Mouse (Mus musculus): ENCODE measurements around the gene Rasa2. TPM values are rescaled to one million over a fixed set of nuclear protein-coding genes. Genes with fewer than 3 reads are reported as not detected.

Rasa2 gene
- total and polyA plus RNA-seq, 3 experiments: 9.7 to 9.8 (median 9.8) TPM

DNA sequence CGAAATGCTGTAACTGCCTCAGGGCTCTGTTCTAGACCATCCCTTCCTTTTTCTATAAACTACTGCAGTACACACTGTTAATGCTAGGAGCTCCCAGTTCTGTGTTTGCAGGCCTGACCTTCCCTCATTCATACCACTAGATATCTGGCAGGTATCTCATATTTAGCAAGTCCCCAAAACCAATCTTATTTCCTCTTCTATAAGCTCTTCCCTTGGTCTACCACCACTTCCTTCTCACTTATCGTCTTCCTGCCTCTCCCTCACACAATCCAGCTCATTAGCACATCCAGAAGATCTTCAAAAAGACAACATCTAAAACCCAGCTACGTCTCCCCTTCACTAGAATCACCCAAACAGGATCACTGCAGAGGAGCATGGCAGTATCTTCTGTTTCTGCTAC lies 19.1 kb downstream of the Rasa2 start:
- H3K4me3 ChIP-seq (replicated peaks in 1 of 3; ENCODE audit: low read depth in 2 of 3, low read length in 2 of 3, poor library complexity in 1 of 3): no peak overlapping the region

DNA sequence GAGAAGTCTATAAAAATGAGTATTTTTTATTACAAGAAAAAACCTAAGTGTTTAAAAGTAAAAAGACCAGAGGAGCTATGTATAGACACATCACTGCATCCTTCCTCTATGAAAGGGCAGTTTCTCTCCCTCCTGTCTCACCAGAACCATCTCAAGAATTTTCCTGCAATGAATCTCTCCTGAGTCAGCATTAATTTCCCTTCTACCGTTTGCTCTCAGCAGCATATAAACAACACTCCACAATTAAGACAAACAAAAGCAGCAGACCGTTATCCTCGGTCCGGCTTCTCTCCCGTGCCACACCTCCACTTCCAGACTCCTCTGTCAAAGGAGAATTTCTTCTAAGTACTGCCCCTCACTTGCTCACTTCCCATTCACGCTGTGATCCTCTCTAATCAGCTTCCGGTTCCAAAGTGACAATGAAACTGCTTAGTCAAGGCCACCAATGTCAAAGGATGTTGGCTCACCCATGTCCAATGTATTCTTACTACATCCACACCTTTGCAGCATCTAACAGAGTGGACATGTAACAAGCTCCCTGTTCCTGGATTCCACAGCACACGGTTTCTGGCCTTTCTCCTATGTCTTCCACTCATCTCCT lies 19.6 kb downstream of the Rasa2 start:
- TF ChIP-seq CTCF (conservative IDR thresholded peaks at IDR 0.05 in 1 of 2, IDR thresholded peaks at IDR 0.05 in 1 of 2; ENCODE audit: low read depth in 2 of 2, low read length in 2 of 2) (no peak), MAFK (IDR thresholded peaks at IDR 0.05; ENCODE audit: insufficient replicate concordance, low read length) (peak; percentile 74; the same call in 1 of the 2 replicates)
- H3K79me2 ChIP-seq (replicated peaks; ENCODE audit: control insufficient read depth, extremely low read depth, insufficient read depth, poor library complexity, severe bottlenecking): no peaks in the 10 kb centered on the region; the same call in 1 of the 2 replicates
- H3K27me3 ChIP-seq (replicated peaks): no peaks in the 10 kb centered on the region
- peaks cover 7 to 28% of the 10 kb centered on the region in 2 experiments for H3K36me3 ChIP-seq (replicated peaks in 1 of 2; ENCODE audit: control insufficient read depth in 1 of 2, insufficient read depth in 1 of 2, low read length in 1 of 2)
- dilution Hi-C loops (cut with MboI; ENCODE audit: extremely low pct_ligation_motif_present, extremely low pct_unique_long_range_greater_than_20kb, low sequenced_read_pairs) (no loop called here), in situ Hi-C loops (cut with MboI; ENCODE audit: low pct_ligation_motif_present, low pct_unique_long_range_greater_than_20kb, low sequenced_read_pairs) (no loop called here)
- peaks cover 0 to 15% of the 10 kb centered on the region in 2 experiments; a peak in 1 of 4 replicates for H3K4me1 ChIP-seq (ENCODE audit: control insufficient read depth in 1 of 2, insufficient read depth in 2 of 2)
- H3K9me3 ChIP-seq (replicated peaks; ENCODE audit: low read length): peaks cover 13% of the 10 kb centered on the region
- no peak overlapping the region for H3K9ac ChIP-seq (ENCODE audit: insufficient read depth, low read depth)
- no peak overlapping the region for H3K4me2 ChIP-seq (ENCODE audit: insufficient read depth, low read depth, poor library complexity, severe bottlenecking)
- DNase-seq (ENCODE audit: extremely low read depth): no peak
- no peak overlapping the region for H3K4me3 ChIP-seq (replicated peaks in 1 of 3; ENCODE audit: low read depth in 2 of 3, low read length in 2 of 3, poor library complexity in 1 of 3)
- no peak overlapping the region for H3K27ac ChIP-seq (ENCODE audit: insufficient read depth, low read depth)

More for the DNA sequence above, 19.1 kb downstream of the Rasa2 start:
- no peak for DNase-seq (ENCODE audit: extremely low read depth)
- Histone ChIP-seq H3K27ac (ENCODE audit: insufficient read depth, low read depth) (no peak overlapping the region), H3K4me1 (ENCODE audit: control insufficient read depth in 1 of 2, insufficient read depth in 2 of 2) (peaks cover 0 to 15% of the 10 kb centered on the region in 2 experiments; a peak in 1 of 4 replicates), H3K4me2 (ENCODE audit: insufficient read depth, low read depth, poor library complexity, severe bottlenecking) (no peak overlapping the region), H3K9ac (ENCODE audit: insufficient read depth, low read depth) (no peak overlapping the region), H3K36me3 (replicated peaks in 1 of 2; ENCODE audit: control insufficient read depth in 1 of 2, insufficient read depth in 1 of 2, low read length in 1 of 2) (peaks cover 7 to 24% of the 10 kb centered on the region in 2 experiments), H3K27me3 (replicated peaks) (no peaks in the 10 kb centered on the region), H3K79me2 (replicated peaks; ENCODE audit: control insufficient read depth, extremely low read depth, insufficient read depth, poor library complexity, severe bottlenecking) (no peaks in the 10 kb centered on the region; the same call in 1 of the 2 replicates), H3K9me3 (replicated peaks; ENCODE audit: low read length) (peaks cover 8% of the 10 kb centered on the region)
- dilution Hi-C loops (cut with MboI; ENCODE audit: extremely low pct_ligation_motif_present, extremely low pct_unique_long_range_greater_than_20kb, low sequenced_read_pairs) (no loop called here), in situ Hi-C loops (cut with MboI; ENCODE audit: low pct_ligation_motif_present, low pct_unique_long_range_greater_than_20kb, low sequenced_read_pairs) (no loop called here)
- no peak for TF ChIP-seq ZNF384 (IDR thresholded peaks at IDR 0.05; ENCODE audit: low read depth, low read length)
- TF ChIP-seq CHD1 (IDR thresholded peaks at IDR 0.05; ENCODE audit: low read depth, low read length): no peak
- no peak for TF ChIP-seq NRF1 (IDR thresholded peaks at IDR 0.05; ENCODE audit: low read depth, low read length)
- no peak for TF ChIP-seq ELF1 (IDR thresholded peaks at IDR 0.05; ENCODE audit: low read depth, low read length)
- no peak for TF ChIP-seq HCFC1 (IDR thresholded peaks at IDR 0.05; ENCODE audit: low read depth, low read length)
- no peak for TF ChIP-seq JUND (conservative IDR thresholded peaks at IDR 0.05; ENCODE audit: low read depth, low read length)
- no peak for TF ChIP-seq EP300 (IDR thresholded peaks at IDR 0.05; ENCODE audit: low read length)
- TF ChIP-seq BHLHE40 (IDR thresholded peaks at IDR 0.05; ENCODE audit: low read depth, low read length): no peak

DNA sequence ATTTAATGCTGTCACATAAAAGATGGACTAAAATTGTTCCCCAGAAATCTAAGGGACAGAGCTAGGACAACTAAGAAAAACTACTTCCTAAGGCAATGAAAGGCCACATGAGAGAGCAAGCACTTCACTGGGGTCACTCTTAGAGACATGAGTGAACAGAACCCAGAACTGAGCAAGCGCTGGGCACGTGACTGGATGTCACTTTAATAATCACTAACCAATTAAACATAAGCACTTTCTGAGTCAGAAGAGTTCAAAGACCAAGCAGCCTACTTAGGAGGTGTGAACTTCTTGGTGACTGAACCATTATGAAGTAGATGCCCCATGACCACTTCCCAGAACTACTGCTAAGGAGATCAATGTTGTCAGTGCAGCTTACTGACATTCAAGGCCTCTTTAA lies 20.6 kb downstream of the Rasa2 start:
- no peak overlapping the region for H3K4me2 ChIP-seq (ENCODE audit: insufficient read depth, low read depth, poor library complexity, severe bottlenecking)
- peaks cover 0 to 9% of the 10 kb centered on the region in 2 experiments; a peak in 1 of 4 replicates for H3K4me1 ChIP-seq (ENCODE audit: control insufficient read depth in 1 of 2, insufficient read depth in 2 of 2)
- H3K9me3 ChIP-seq (replicated peaks; ENCODE audit: low read length): peaks cover 16% of the 10 kb centered on the region
- in situ Hi-C loops (cut with MboI; ENCODE audit: low pct_ligation_motif_present, low pct_unique_long_range_greater_than_20kb, low sequenced_read_pairs) (no loop called here), dilution Hi-C loops (cut with MboI; ENCODE audit: extremely low pct_ligation_motif_present, extremely low pct_unique_long_range_greater_than_20kb, low sequenced_read_pairs) (no loop called here)
- no peak overlapping the region for H3K27ac ChIP-seq (ENCODE audit: insufficient read depth, low read depth)
- no peaks in the 10 kb centered on the region; the same call in 1 of the 2 replicates for H3K79me2 ChIP-seq (replicated peaks; ENCODE audit: control insufficient read depth, extremely low read depth, insufficient read depth, poor library complexity, severe bottlenecking)
- H3K27me3 ChIP-seq (replicated peaks): no peaks in the 10 kb centered on the region
- H3K4me3 ChIP-seq (replicated peaks in 1 of 3; ENCODE audit: low read depth in 2 of 3, low read length in 2 of 3, poor library complexity in 1 of 3): no peak overlapping the region
- H3K36me3 ChIP-seq (replicated peaks in 1 of 2; ENCODE audit: control insufficient read depth in 1 of 2, insufficient read depth in 1 of 2, low read length in 1 of 2): peaks cover 7 to 28% of the 10 kb centered on the region in 2 experiments
- no peak overlapping the region for H3K9ac ChIP-seq (ENCODE audit: insufficient read depth, low read depth)
- DNase-seq (ENCODE audit: extremely low read depth): no peak
- TF ChIP-seq JUND (conservative IDR thresholded peaks at IDR 0.05; ENCODE audit: low read depth, low read length) (no peak), POLR2A (IDR thresholded peaks at IDR 0.05; ENCODE audit: low read depth, low read length) (no peak), MYC (IDR thresholded peaks at IDR 0.05; ENCODE audit: low read depth, low read length) (no peak), CHD1 (IDR thresholded peaks at IDR 0.05; ENCODE audit: low read depth, low read length) (no peak), HCFC1 (IDR thresholded peaks at IDR 0.05; ENCODE audit: low read depth, low read length) (no peak), ELF1 (IDR thresholded peaks at IDR 0.05; ENCODE audit: low read depth, low read length) (no peak), MEF2A (IDR thresholded peaks at IDR 0.05; ENCODE audit: borderline replicate concordance, low read depth, low read length) (no peak), ZMIZ1 (IDR thresholded peaks at IDR 0.05; ENCODE audit: low read depth, low read length) (no peak), TCF12 (IDR thresholded peaks at IDR 0.05; ENCODE audit: low read depth, low read length) (no peak), CTCF (conservative IDR thresholded peaks at IDR 0.05 in 1 of 2, IDR thresholded peaks at IDR 0.05 in 1 of 2; ENCODE audit: low read depth in 2 of 2, low read length in 2 of 2) (no peak)
